Mouse (Mus musculus): ENCODE results near the gene Olfr487. TPM values are rescaled to one million over a fixed set of nuclear protein-coding genes. Genes with fewer than 3 reads are reported as not detected.

Gene Olfr487
- polyA plus RNA-seq, 1 experiment, result not detected

DNA sequence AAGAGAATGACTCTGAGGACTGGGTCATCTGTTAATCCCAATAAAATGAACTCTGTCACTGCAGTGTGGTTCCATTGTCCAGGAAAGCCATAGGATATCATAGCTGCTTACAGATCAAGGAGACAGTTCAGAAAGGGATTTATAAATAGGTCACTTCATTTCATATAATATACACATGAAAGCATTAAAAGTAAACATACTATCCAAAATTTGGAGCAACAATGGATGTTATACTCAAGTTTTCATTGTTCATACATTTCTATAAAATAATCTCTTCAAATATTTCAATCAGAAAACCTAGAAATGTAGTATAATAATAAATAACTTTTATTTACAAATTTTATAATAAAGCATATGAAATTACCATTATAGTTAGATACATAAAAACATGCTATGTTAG lies 54.7 kb downstream of the Olfr487 start, which contains the start of gene Olfr485:
Gene Olfr485 (minus strand): TSS at position 101 of the 400 bp plus-strand sequence.
- no peaks in the 10 kb centered on the region for H3K36me3 ChIP-seq (ENCODE audit: control insufficient read depth, insufficient read depth, low read length)

More for the DNA sequence above, 54.7 kb downstream of the Olfr487 start, which contains the start of gene Olfr485:
- H3K27ac ChIP-seq (ENCODE audit: insufficient read depth, low read length), result no peak within 1 kb of the TSS
- DNase-seq (ENCODE audit: low read depth in 1 of 2, low spot score in 2 of 2), result no peak
- no peaks in the 10 kb centered on the region for H3K27me3 ChIP-seq (ENCODE audit: control insufficient read depth, insufficient read depth, low read length)
- no peaks in the 10 kb centered on the region for H3K4me1 ChIP-seq (ENCODE audit: control insufficient read depth, insufficient read depth, insufficient read length)
- no peak for TF ChIP-seq CTCF (IDR thresholded peaks at IDR 0.05; ENCODE audit: extremely low read depth, insufficient read depth, insufficient read length, insufficient replicate concordance)
- TF ChIP-seq POLR2A (IDR thresholded peaks at IDR 0.05; ENCODE audit: low read depth, low read length), result no peak
- no peak within 1 kb of the TSS for H3K4me3 ChIP-seq (ENCODE audit: extremely low read depth, insufficient read depth, insufficient read length)

Other genes with a start within 250 kb of the Olfr487 start
- not detected in 2 replicates for gene Olfr476, start 249.8 kb downstream of the Olfr487 start, polyA plus RNA-seq (2012; rRNA removed)
- not detected in 2 replicates for gene Olfr477, start 227.9 kb downstream of the Olfr487 start, polyA plus RNA-seq (2012; rRNA removed)
- not detected in 2 replicates for gene Olfr478, start 180.6 kb downstream of the Olfr487 start, polyA plus RNA-seq (2012; rRNA removed)
- gene Olfr479, start 163.9 kb downstream of the Olfr487 start, polyA plus RNA-seq (2012; rRNA removed), result not detected in 2 replicates
- not detected in 2 replicates for gene Olfr480, start 147.3 kb downstream of the Olfr487 start, polyA plus RNA-seq (2012; rRNA removed)
- gene Olfr481, start 134.8 kb downstream of the Olfr487 start, polyA plus RNA-seq (2012; rRNA removed), result not detected in 2 replicates
- not detected in 2 replicates for gene Olfr482, start 117.0 kb downstream of the Olfr487 start, polyA plus RNA-seq (2012; rRNA removed)
- not detected in 2 replicates for gene Olfr483, start 113.8 kb downstream of the Olfr487 start, polyA plus RNA-seq (2012; rRNA removed)
- not detected in 2 replicates for gene Olfr484, start 87.2 kb downstream of the Olfr487 start, polyA plus RNA-seq (2012; rRNA removed)
- gene Olfr485, start 54.8 kb downstream of the Olfr487 start, polyA plus RNA-seq (2012; rRNA removed), result not detected in 2 replicates
- not detected in 2 replicates for gene Olfr486, start 41.9 kb downstream of the Olfr487 start, polyA plus RNA-seq (2012; rRNA removed)
- gene Olfr488, start 43.7 kb upstream of the Olfr487 start, polyA plus RNA-seq (2012; rRNA removed), result not detected in 2 replicates
- gene Olfr490, start 74.3 kb upstream of the Olfr487 start, polyA plus RNA-seq (2012; rRNA removed), result not detected in 2 replicates
- gene Olfr491, start 98.8 kb upstream of the Olfr487 start, polyA plus RNA-seq (2012; rRNA removed), result not detected in 2 replicates
- gene Olfr492, start 109.0 kb upstream of the Olfr487 start, polyA plus RNA-seq (2012; rRNA removed), result not detected in 2 replicates
- gene Olfr493, start 132.3 kb upstream of the Olfr487 start, polyA plus RNA-seq (2012; rRNA removed), result not detected in 2 replicates
- not detected in 2 replicates for gene Olfr494, start 150.7 kb upstream of the Olfr487 start, polyA plus RNA-seq (2012; rRNA removed)
- gene Olfr495, start 178.5 kb upstream of the Olfr487 start, polyA plus RNA-seq (2012; rRNA removed), result not detected in 2 replicates
- gene Olfr497, start 205.8 kb upstream of the Olfr487 start, polyA plus RNA-seq (2012; rRNA removed), result not detected in 2 replicates